Mouse (Mus musculus) lung, postnatal 0 days (tissue): ENCODE data around the gene Sh3tc1. TPM values are rescaled to one million over a fixed set of nuclear protein-coding genes. Genes with fewer than 3 reads are reported as not detected.

ENCODE experiments used
- ATAC-seq: fragments of 200-750 bp; cut with Nextera tagmentation; 2 replicates; pipeline ENCODE4 v1.8.0; 2017; ENCODE audit warnings: moderate library complexity
- DNase-seq: peaks from one replicate; pipeline ENCODE4 v3.0.0-alpha.2; 2016; ENCODE audit warnings: low spot score
- H3K27ac ChIP-seq: fragments of 300-500 bp; sonication (generic); 2 replicates; pipeline ENCODE4 v1.5.1; 2014; ENCODE audit warnings: antibody characterized with exemption, mild to moderate bottlenecking, low read length, mixed read lengths
- H3K27me3 ChIP-seq: fragments of 300-500 bp; sonication (generic); replicated peaks from 2 replicates; pipeline ENCODE4 v1.6.1; 2014; ENCODE audit warnings: low read length, mixed read lengths; ENCODE audit not compliant: insufficient read depth
- H3K36me3 ChIP-seq: fragments of 300-500 bp; sonication (generic); 2 replicates; pipeline ENCODE4 v1.6.1; 2014; ENCODE audit warnings: low read length, mixed read lengths; ENCODE audit not compliant: insufficient read depth
- H3K4me1 ChIP-seq: fragments of 300-500 bp; sonication (generic); 2 replicates; pipeline ENCODE4 v1.6.1; 2014; ENCODE audit warnings: antibody characterized with exemption, low read depth, low read length, mixed read lengths; ENCODE audit not compliant: insufficient read depth
- H3K4me2 ChIP-seq: fragments of 300-500 bp; sonication (generic); replicated peaks from 2 replicates; pipeline ENCODE4 v1.6.1; 2014; ENCODE audit warnings: low read depth, mild to moderate bottlenecking, low read length, moderate library complexity, mixed read lengths
- H3K4me3 ChIP-seq: fragments of 300-500 bp; sonication (generic); 2 replicates; pipeline ENCODE4 v1.5.1; 2014; ENCODE audit warnings: low read depth, low read length
- H3K9ac ChIP-seq: fragments of 300-500 bp; sonication (generic); replicated peaks from 2 replicates; pipeline ENCODE4 v1.6.1; 2014; ENCODE audit warnings: low read depth, mild to moderate bottlenecking
- H3K9me3 ChIP-seq: fragments of 300-500 bp; sonication (generic); 2 replicates; pipeline ENCODE4 v1.6.1; 2016; ENCODE audit warnings: low read length, mixed read lengths
- CTCF ChIP-seq: IDR thresholded peaks from 2 replicates; pipeline ENCODE4 v1.5.1; 2016; ENCODE audit warnings: antibody characterized with exemption, mild to moderate bottlenecking
- EP300 ChIP-seq: IDR thresholded peaks from 2 replicates; pipeline ENCODE4 v1.6.1; 2016; ENCODE audit warnings: antibody characterized with exemption, mild to moderate bottlenecking, control low read depth
- WGBS: fragments of 180-500 bp; shearing (Covaris S2); extraction: QIAGEN DNeasy Blood & Tissue Kit; methylation state at CpG from one replicate; pipeline ENCODE4 v1.1.7; 2014; 5-methylcytosine and 5-hydroxymethylcytosine counted together
- polyA plus RNA-seq: library from polyadenylated mRNA; unstranded; fragments of >200 nt; fragmentation: Nextera tagmentation; extraction: Ambion mirVana; gene quantifications from 2 replicates; pipeline ENCODE4 v1.2.1, GENCODE M21; 2015

The Sh3tc1 gene
- polyA plus RNA-seq, 1 experiment from 2014 or later: 21.1 TPM

DNA sequence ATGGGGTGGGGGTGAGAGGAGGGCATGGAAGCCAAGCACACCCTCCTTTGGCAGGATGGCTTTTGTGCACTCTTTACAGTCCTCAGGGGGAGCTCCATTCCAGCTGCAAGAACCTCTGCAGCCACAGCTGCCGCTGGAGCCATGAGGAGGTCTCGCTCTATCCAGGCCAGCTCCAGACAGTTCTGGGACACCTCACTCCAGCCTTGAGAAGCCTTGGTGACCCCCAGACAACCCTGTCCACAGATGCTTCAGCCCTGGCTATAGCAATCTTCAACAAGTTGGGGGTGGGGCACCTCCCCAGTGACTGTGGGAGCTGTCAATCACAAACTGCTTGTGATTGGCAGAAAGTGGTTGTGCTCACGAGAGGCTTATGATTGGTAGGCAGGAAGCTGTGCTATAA is 80.3 kb downstream of the Sh3tc1 start:
- no peak for TF ChIP-seq EP300
- TF ChIP-seq CTCF: no peak

DNA sequence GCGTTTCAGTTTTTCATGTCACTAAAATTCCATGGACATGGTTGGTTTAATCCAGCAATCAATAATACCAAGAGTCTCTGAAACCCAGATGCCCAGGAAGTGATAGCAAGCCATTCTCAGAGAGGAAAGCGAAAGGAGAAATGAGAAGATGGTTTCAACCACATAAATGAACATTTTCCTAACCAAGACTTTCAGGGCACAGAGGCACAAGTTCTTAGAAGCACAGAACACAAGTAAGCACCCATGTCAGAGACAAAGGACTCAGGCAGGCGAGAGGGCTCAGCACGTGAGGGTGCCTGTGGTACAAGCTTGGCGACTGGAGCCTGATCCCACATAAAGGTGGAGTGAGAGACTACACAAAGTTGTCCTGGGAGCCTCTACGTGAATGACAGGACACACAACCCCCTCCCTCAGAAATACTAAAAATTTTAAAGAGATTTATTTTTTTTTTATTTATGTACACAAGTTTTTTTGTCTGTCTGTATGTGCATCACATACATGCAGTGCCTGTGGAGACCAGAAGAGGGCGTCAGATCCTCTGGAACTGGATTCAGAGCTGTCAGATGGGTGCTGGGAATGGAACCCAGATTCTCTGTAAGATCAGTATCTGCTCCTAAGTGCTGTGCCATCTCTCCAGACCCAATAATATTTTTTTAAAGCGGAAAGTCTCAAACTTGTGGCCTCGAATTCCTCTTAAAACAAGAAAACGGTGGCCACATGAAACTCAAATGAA is 83.9 kb downstream of the Sh3tc1 start:
- H3K27me3 ChIP-seq: no peaks in the 10 kb centered on the region
- no peak overlapping the region for H3K4me3 ChIP-seq

More for the DNA sequence above, 80.3 kb downstream of the Sh3tc1 start:
- H3K27ac ChIP-seq: no peak overlapping the region
- H3K9me3 ChIP-seq: no peaks in the 10 kb centered on the region
- DNase-seq: no peak
- H3K4me2 ChIP-seq: no peak overlapping the region
- H3K4me3 ChIP-seq: no peak overlapping the region
- H3K4me1 ChIP-seq: no peaks in the 10 kb centered on the region
- H3K36me3 ChIP-seq: no peaks in the 10 kb centered on the region
- WGBS: 47% methylated on average over 3 of the region's 3 CpGs
- H3K27me3 ChIP-seq: no peaks in the 10 kb centered on the region
- peak; percentile 28 for ATAC-seq
- H3K9ac ChIP-seq: no peak overlapping the region

DNA sequence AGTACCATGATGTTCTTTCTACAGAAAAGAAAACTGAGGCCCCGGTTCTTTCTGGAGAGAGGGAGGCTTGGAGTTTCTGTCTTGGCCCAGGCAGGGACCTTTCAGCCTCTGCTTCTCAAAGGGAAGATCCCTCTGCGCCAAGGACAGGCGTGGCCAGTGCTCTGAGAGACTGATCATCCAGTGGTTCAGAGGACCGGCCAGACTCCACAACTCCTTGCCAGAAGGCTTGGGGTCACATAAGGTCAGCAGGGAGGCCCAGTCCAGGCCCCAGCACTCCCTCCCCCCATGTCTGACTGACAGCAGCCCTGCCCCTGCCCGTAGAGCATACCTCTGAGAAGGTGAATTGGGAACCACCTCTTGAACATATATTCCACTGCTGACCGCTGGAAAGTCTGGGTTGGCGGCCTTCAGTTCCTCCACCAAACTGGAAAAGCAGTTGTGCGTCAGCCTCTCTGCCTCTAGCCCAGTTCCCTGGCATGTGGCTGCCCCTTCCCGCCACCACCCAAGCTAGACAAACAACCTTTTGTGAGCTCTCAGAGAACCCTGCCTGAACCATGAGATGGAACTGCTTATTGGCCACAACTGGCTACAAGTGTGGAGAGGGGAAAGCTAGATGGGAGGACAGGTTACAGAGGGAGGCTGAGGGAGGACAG is 85.9 kb downstream of the Sh3tc1 start:
- no peaks in the 10 kb centered on the region for H3K27me3 ChIP-seq
- no peak overlapping the region for H3K9ac ChIP-seq
- no peak overlapping the region for H3K27ac ChIP-seq
- WGBS: 51% methylated on average over 9 of the region's 9 CpGs
- no peaks in the 10 kb centered on the region for H3K4me1 ChIP-seq
- no peak for TF ChIP-seq EP300
- no peak for TF ChIP-seq CTCF
- H3K4me2 ChIP-seq: no peak overlapping the region
- no peaks in the 10 kb centered on the region for H3K9me3 ChIP-seq
- ATAC-seq (no peak), DNase-seq (no peak)
- no peak overlapping the region for H3K4me3 ChIP-seq
- H3K36me3 ChIP-seq: no peaks in the 10 kb centered on the region

More for the DNA sequence above, 83.9 kb downstream of the Sh3tc1 start:
- TF ChIP-seq CTCF (peak; percentile 26), EP300 (no peak)
- DNase-seq: no peak
- H3K36me3 ChIP-seq: no peaks in the 10 kb centered on the region
- no peak overlapping the region for H3K4me2 ChIP-seq
- 88% methylated on average over 10 of the region's 10 CpGs for WGBS
- no peak overlapping the region for H3K27ac ChIP-seq
- no peak for ATAC-seq
- no peak overlapping the region for H3K9ac ChIP-seq
- H3K4me1 ChIP-seq: no peaks in the 10 kb centered on the region
- H3K9me3 ChIP-seq: no peaks in the 10 kb centered on the region

DNA sequence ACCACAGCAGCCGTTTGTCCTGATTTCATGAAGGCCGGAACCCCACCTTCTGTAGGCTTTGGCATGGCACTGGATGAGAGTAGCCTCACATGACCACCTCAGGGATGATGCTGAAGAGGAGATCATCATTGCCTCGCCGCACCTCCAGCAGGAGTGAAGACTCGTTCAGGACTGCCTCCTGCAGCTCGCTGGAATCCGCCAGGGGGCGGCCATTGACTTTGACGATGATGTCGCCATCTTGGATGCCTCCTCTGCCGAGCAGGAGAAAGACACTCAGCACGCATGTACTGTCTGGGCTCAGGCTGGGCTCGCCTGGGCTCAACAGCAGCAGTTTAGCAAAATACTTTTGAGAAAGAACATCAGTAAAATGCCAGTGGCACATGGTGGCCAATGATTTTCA is 86.9 kb downstream of the Sh3tc1 start:
- no peaks in the 10 kb centered on the region for H3K36me3 ChIP-seq
- H3K4me2 ChIP-seq: no peak overlapping the region
- H3K4me3 ChIP-seq: no peak overlapping the region
- no peak for TF ChIP-seq EP300
- TF ChIP-seq CTCF: no peak
- no peak for DNase-seq
- ATAC-seq: no peak
- no peaks in the 10 kb centered on the region for H3K9me3 ChIP-seq
- WGBS: 86% methylated on average over 13 of the region's 13 CpGs
- no peaks in the 10 kb centered on the region for H3K27me3 ChIP-seq
- no peak overlapping the region for H3K27ac ChIP-seq
- no peak overlapping the region for H3K9ac ChIP-seq
- no peaks in the 10 kb centered on the region for H3K4me1 ChIP-seq

DNA sequence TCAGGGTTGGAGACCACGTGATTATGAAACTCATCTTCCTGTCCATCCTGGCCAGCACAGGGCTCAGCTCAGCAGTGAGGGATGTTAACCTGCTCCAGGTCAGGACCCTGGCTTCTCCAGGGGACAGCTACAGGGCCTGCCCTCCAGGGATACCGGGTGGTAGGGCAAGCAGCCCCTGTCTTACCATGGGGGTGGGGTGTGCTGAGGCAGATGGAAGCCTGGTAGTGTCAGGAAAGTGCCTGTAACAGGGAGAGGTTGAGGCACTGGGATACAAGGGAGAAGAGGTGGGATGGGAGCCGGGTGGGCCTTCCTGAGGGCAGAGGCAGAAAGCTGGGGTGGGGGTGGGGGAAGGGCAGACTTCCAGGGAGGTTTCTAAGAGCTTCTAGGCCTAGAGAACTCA is 87.5 kb downstream of the Sh3tc1 start:
- ATAC-seq: no peak
- Histone ChIP-seq H3K36me3 (no peaks in the 10 kb centered on the region), H3K9me3 (no peaks in the 10 kb centered on the region), H3K27ac (no peak overlapping the region), H3K4me3 (no peak overlapping the region), H3K9ac (no peak overlapping the region), H3K4me2 (no peak overlapping the region), H3K4me1 (no peaks in the 10 kb centered on the region), H3K27me3 (no peaks in the 10 kb centered on the region)
- 67% methylated on average over 3 of the region's 3 CpGs for WGBS
- no peak for DNase-seq
- TF ChIP-seq EP300 (no peak), CTCF (no peak)

DNA sequence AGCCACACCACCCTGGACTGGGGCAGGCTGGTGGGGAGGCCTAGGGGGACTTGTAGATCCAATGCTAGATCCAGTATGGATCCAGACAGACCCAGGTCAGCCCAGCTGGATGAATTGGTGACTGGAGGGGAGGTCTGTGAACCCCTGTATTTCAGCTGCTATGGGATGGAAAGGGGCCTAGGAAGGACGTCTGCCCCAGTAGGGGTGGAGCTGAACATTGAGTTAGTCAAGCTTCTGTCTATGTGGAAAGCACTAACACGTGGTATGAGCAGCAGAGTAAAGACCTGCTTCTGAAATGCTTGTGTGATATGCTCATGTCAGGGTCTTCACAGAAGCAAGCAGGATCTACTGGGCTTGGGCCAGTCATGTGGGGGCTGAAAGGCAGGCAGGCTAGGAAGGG is 91.6 kb downstream of the Sh3tc1 start:
- Histone ChIP-seq H3K9ac (no peak overlapping the region), H3K4me2 (no peak overlapping the region), H3K4me3 (no peak overlapping the region), H3K9me3 (no peaks in the 10 kb centered on the region), H3K27ac (peak overlapping the region; percentile 62), H3K4me1 (peaks cover 13% of the 10 kb centered on the region; the same call in 1 of the 2 replicates), H3K27me3 (no peaks in the 10 kb centered on the region), H3K36me3 (no peaks in the 10 kb centered on the region)
- ATAC-seq (peak; percentile 37), DNase-seq (peak; percentile 68)
- TF ChIP-seq CTCF (no peak), EP300 (no peak)
- 43% methylated on average over 2 of the region's 2 CpGs for WGBS
